Mouse (Mus musculus): ENCODE data around the gene Aprt.

GRCm38 (mm10) chr8:122550995-122551264 is 25.8 kb downstream of the Aprt start:
- TF ChIP-seq CTCF (IDR thresholded peaks at IDR 0.05; ENCODE audit: low read depth) (no peak), EP300 (optimal IDR thresholded peaks at IDR 0.05) (no peak)

All from stomach, postnatal 0 days (tissue).